Mouse (Mus musculus) liver, embryonic 11.5 days (tissue): ENCODE results near the gene Fam83b. TPM values are rescaled to one million over a fixed set of nuclear protein-coding genes. Genes with fewer than 3 reads are reported as not detected.

Experiments used
- ATAC-seq: fragments of 200-750 bp; cut with Nextera tagmentation; replicated peaks from 2 replicates; pipeline ENCODE4 v1.8.0; 2017; ENCODE audit warnings: moderate number of reproducible peaks, mild to moderate bottlenecking, moderate TSS enrichment, moderate library complexity; ENCODE audit not compliant: low FRiP score
- DNase-seq: peaks from one replicate; pipeline ENCODE4 v3.0.0-alpha.2; 2017; ENCODE audit warnings: low spot score
- H3K27ac ChIP-seq: fragments of 300-500 bp; sonication (generic); 2 replicates; pipeline ENCODE4 v1.5.1; 2014; ENCODE audit warnings: mild to moderate bottlenecking, low read depth, low read length, control low read depth
- H3K27me3 ChIP-seq: fragments of 300-500 bp; sonication (generic); replicated peaks from 2 replicates; pipeline ENCODE4 v1.6.1; 2014; ENCODE audit warnings: low read length, mixed read lengths; ENCODE audit not compliant: control insufficient read depth, insufficient read depth
- H3K36me3 ChIP-seq: fragments of 300-500 bp; sonication (generic); 2 replicates; pipeline ENCODE4 v1.6.1; 2014; ENCODE audit warnings: mild to moderate bottlenecking, low read length, moderate library complexity, mixed read lengths; ENCODE audit not compliant: control insufficient read depth, insufficient read depth
- H3K4me1 ChIP-seq: fragments of 300-500 bp; sonication (generic); replicated peaks from 2 replicates; pipeline ENCODE4 v1.6.1; 2014; ENCODE audit warnings: low read length, mixed read lengths; ENCODE audit not compliant: control insufficient read depth, insufficient read depth
- H3K4me2 ChIP-seq: fragments of 300-500 bp; sonication (generic); 2 replicates; pipeline ENCODE4 v1.6.1; 2014; ENCODE audit warnings: mild to moderate bottlenecking, control low read depth, moderate library complexity
- H3K4me3 ChIP-seq: fragments of 300-500 bp; sonication (generic); 2 replicates; pipeline ENCODE4 v1.5.1; 2014; ENCODE audit warnings: low read depth, low read length, control low read depth
- H3K9ac ChIP-seq: fragments of 300-500 bp; sonication (generic); 2 replicates; pipeline ENCODE4 v1.6.1; 2014; ENCODE audit warnings: low read depth, low read length, control low read depth
- H3K9me3 ChIP-seq: fragments of 300-500 bp; sonication (generic); 2 replicates; pipeline ENCODE4 v1.6.1; 2016; ENCODE audit warnings: low read length, inconsistent platforms, mixed read lengths; ENCODE audit not compliant: control insufficient read depth
- WGBS: fragments of 180-500 bp; shearing (Covaris S2); extraction: QIAGEN DNeasy Blood & Tissue Kit; methylation state at CpG from one replicate; pipeline ENCODE4 v1.1.7; 2014; 5-methylcytosine and 5-hydroxymethylcytosine counted together
- polyA plus RNA-seq: library from polyadenylated mRNA; unstranded; fragments of >200 nt; fragmentation: Nextera tagmentation; extraction: Ambion mirVana; gene quantifications from 2 replicates; pipeline ENCODE4 v1.2.1, GENCODE M21; 2014

Fam83b gene
- polyA plus RNA-seq, 1 experiment from 2014 or later: 0.04 TPM

DNA sequence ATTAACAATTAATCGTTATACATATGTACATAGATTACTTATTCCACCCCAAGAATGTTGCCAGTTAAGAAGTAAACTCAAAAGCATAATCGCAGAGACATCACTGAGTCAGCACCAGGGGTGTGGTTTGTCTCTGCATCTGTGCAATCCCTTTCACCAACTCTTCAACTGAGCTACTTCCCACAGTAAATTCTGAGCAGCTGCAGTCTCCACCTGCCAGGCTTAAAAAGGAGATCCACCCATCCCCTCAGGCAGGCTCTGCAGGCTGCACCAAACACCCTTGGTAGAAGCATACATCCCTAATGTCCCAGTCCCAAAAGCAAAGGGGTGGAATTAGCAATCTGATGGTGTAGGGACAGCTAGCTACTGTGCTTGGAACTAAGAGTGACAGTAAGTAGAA, 1.3 kb downstream of the Fam83b start:
- DNase-seq: no peak
- Histone ChIP-seq H3K27me3 (peaks cover 20% of the 10 kb centered on the region), H3K27ac (no peak overlapping the region), H3K9ac (no peak overlapping the region), H3K9me3 (no peaks in the 10 kb centered on the region), H3K4me3 (no peak overlapping the region), H3K4me2 (no peak overlapping the region), H3K4me1 (no peaks in the 10 kb centered on the region), H3K36me3 (no peaks in the 10 kb centered on the region)
- ATAC-seq: no peak
- 73% methylated on average over 2 of the region's 2 CpGs for WGBS

- Histone ChIP-seq H3K4me2 (no peak overlapping the region), H3K4me3 (no peak overlapping the region), H3K27me3 (peaks cover 20% of the 10 kb centered on the region), H3K9me3 (no peaks in the 10 kb centered on the region), H3K27ac (no peak overlapping the region), H3K9ac (no peak overlapping the region), H3K4me1 (peaks cover 9% of the 10 kb centered on the region), H3K36me3 (no peaks in the 10 kb centered on the region)
- ATAC-seq: no peak
- no peak for DNase-seq
- WGBS: 74% methylated on average over 1 of the region's 1 CpGs
Observed at GRCm38 (mm10) chr9:76564071-76564470, 2.8 kb downstream of the Fam83b start.

- no peak overlapping the region for H3K27ac ChIP-seq
- DNase-seq (no peak), ATAC-seq (no peak)
- 50% methylated on average over 6 of the region's 6 CpGs for WGBS
- no peaks in the 10 kb centered on the region for H3K36me3 ChIP-seq
- no peak overlapping the region for H3K4me2 ChIP-seq
- H3K4me3 ChIP-seq: no peak overlapping the region
- H3K9ac ChIP-seq: no peak overlapping the region
- H3K4me1 ChIP-seq: peaks cover 13% of the 10 kb centered on the region
- H3K9me3 ChIP-seq: no peaks in the 10 kb centered on the region
- peaks cover 17% of the 10 kb centered on the region for H3K27me3 ChIP-seq
Observed at GRCm38 (mm10) chr9:76562794-76563193, 4.1 kb downstream of the Fam83b start.

DNA sequence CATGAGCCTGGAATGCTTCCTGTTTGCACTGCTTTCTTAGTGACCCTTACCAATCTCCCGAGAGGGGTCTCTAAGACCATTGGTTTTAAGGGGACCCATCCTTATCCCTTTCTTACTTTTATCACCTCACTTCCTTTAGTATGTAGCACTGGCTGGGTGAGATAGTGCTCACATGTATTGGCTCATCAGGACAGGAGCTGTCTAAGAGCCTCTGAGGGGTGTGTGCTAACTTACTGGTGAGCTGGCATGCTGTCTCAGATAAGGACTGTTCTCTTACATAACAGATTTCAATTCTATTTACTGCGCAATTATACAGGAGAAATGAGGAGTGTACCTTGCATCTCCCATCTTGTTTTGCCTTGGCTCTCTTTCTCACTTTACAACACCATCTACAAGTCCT, 7.7 kb downstream of the Fam83b start:
- DNase-seq (no peak), ATAC-seq (peak; percentile 98)
- peak overlapping the region; percentile 31 for H3K4me2 ChIP-seq
- no peaks in the 10 kb centered on the region for H3K36me3 ChIP-seq
- H3K9ac ChIP-seq: no peak overlapping the region
- 44% methylated on average over 2 of the region's 2 CpGs for WGBS
- H3K27ac ChIP-seq: no peak overlapping the region
- no peaks in the 10 kb centered on the region for H3K9me3 ChIP-seq
- no peaks in the 10 kb centered on the region for H3K27me3 ChIP-seq
- H3K4me3 ChIP-seq: no peak overlapping the region
- peaks cover 13% of the 10 kb centered on the region for H3K4me1 ChIP-seq

GRCm38 (mm10) chr9:76553758-76554157, 13.2 kb downstream of the Fam83b start:
- Histone ChIP-seq H3K4me2 (no peak overlapping the region), H3K27ac (no peak overlapping the region), H3K9ac (no peak overlapping the region), H3K9me3 (no peaks in the 10 kb centered on the region), H3K36me3 (no peaks in the 10 kb centered on the region), H3K4me3 (no peak overlapping the region), H3K27me3 (no peaks in the 10 kb centered on the region), H3K4me1 (peaks cover under 1% of the 10 kb centered on the region)
- ATAC-seq (0 out of 2 replicates have a peak, but pooled peaks have one; percentile 21), DNase-seq (no peak)
- 47% methylated on average over 2 of the region's 2 CpGs for WGBS

DNA sequence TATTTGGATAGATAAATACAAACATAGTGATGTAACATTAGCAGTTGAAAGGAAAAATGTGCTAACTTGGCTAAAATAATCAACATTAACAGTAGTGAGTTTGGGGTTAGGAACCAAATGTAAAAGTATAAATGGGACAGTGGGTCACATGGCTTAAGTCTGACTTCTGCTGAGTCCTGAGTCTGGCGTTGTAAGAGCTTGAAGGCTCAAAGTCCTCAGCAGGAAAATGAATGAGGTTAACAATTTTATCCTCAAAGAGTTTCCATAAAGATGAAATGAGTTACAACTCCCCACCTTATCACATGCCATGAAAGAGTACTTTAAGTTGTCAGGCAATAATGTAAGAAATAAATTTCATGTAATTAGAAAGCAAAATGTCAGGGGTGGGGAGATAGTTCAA, 13.8 kb downstream of the Fam83b start:
- no peaks in the 10 kb centered on the region for H3K36me3 ChIP-seq
- no peak for DNase-seq
- H3K27me3 ChIP-seq: no peaks in the 10 kb centered on the region
- 58% methylated on average over 1 of the region's 1 CpGs for WGBS
- no peak overlapping the region for H3K4me3 ChIP-seq
- ATAC-seq: no peak
- no peak overlapping the region for H3K4me2 ChIP-seq
- H3K9ac ChIP-seq: no peak overlapping the region
- H3K27ac ChIP-seq: no peak overlapping the region
- H3K4me1 ChIP-seq: no peaks in the 10 kb centered on the region
- no peaks in the 10 kb centered on the region for H3K9me3 ChIP-seq

DNA sequence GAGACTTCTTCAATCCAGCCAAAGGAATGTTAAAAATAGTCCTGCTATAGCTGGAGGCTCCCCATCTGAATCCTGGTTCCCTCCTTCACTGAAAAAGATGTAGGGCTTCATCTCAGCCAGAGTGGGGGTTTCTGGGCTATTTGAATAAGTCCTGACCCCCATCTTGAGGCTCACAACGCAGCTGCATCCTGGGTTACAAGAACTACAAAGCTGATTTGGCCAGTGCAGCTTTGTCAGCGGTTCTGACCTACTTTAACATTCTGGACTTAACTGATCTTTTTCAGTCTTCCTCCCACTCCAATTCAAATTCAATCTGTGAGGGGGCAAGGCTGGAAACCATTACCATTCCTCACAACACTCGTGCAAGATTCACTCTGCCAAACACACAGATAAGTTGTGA, 20.2 kb downstream of the Fam83b start:
- no peaks in the 10 kb centered on the region for H3K9me3 ChIP-seq
- H3K27ac ChIP-seq: no peak overlapping the region
- no peaks in the 10 kb centered on the region for H3K27me3 ChIP-seq
- no peak overlapping the region for H3K4me3 ChIP-seq
- WGBS: 44% methylated on average over 3 of the region's 3 CpGs
- H3K4me2 ChIP-seq: no peak overlapping the region
- no peak overlapping the region for H3K9ac ChIP-seq
- no peaks in the 10 kb centered on the region for H3K36me3 ChIP-seq
- H3K4me1 ChIP-seq: no peaks in the 10 kb centered on the region
- no peak for ATAC-seq
- DNase-seq: no peak

DNA sequence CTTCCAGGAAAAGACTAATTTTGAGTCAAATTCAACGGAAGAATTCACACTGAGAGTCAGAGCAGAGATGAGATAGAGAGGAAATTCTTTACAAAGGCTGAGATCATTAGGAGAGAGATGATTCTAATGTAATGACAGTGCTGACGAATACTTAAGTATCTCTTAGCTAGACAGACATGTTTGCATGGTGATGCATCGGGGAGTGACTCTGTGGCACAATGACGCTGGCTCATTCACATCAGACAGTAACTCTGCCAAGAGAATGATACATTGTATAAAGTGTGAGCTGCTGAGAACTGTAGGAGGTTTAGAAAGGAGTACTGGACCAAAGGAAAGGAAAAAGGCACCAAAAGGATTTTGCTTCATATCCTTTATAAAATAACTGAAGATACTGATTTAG, 26.2 kb downstream of the Fam83b start:
- Histone ChIP-seq H3K4me1 (no peaks in the 10 kb centered on the region), H3K9ac (no peak overlapping the region), H3K27ac (no peak overlapping the region), H3K36me3 (no peaks in the 10 kb centered on the region), H3K9me3 (no peaks in the 10 kb centered on the region), H3K27me3 (no peaks in the 10 kb centered on the region), H3K4me3 (no peak overlapping the region), H3K4me2 (no peak overlapping the region)
- no peak for DNase-seq
- WGBS: 64% methylated on average over 4 of the region's 4 CpGs
- no peak for ATAC-seq

GRCm38 (mm10) chr9:76539953-76540621, 26.8 kb downstream of the Fam83b start:
- Histone ChIP-seq H3K36me3 (no peaks in the 10 kb centered on the region), H3K4me2 (no peak overlapping the region), H3K27me3 (no peaks in the 10 kb centered on the region), H3K9ac (no peak overlapping the region), H3K9me3 (no peaks in the 10 kb centered on the region), H3K4me3 (no peak overlapping the region), H3K27ac (no peak overlapping the region), H3K4me1 (no peaks in the 10 kb centered on the region)
- ATAC-seq: no peak
- 67% methylated on average over 4 of the region's 7 CpGs for WGBS
- DNase-seq: no peak
